Mouse (Mus musculus) hindbrain, embryonic 16.5 days (tissue): ENCODE measurements around the gene Anp32a. TPM values are rescaled to one million over a fixed set of nuclear protein-coding genes. Genes with fewer than 3 reads are reported as not detected.

ENCODE experiments used
- ATAC-seq: fragments of 200-750 bp; cut with Nextera tagmentation; 2 replicates; pipeline ENCODE4 v1.8.0; 2017; ENCODE audit warnings: moderate TSS enrichment, moderate library complexity
- H3K27ac ChIP-seq: fragments of 300-500 bp; sonication (generic); 2 replicates; pipeline ENCODE4 v1.5.1; 2014; ENCODE audit warnings: low read depth, mild to moderate bottlenecking, control low read depth, low read length, moderate library complexity
- H3K27me3 ChIP-seq: fragments of 300-500 bp; sonication (generic); replicated peaks from 2 replicates; pipeline ENCODE4 v1.6.1; 2014; ENCODE audit warnings: low read length; ENCODE audit not compliant: control insufficient read depth, insufficient read depth
- H3K36me3 ChIP-seq: fragments of 300-500 bp; sonication (generic); 2 replicates; pipeline ENCODE4 v1.6.1; 2014; ENCODE audit warnings: mild to moderate bottlenecking, low read length, moderate library complexity, mixed read lengths; ENCODE audit not compliant: control insufficient read depth, insufficient read depth
- H3K4me1 ChIP-seq: fragments of 300-500 bp; sonication (generic); 2 replicates; pipeline ENCODE4 v1.6.1; 2014; ENCODE audit warnings: low read depth, low read length; ENCODE audit not compliant: control insufficient read depth, insufficient read depth
- H3K4me2 ChIP-seq: fragments of 300-500 bp; sonication (generic); 2 replicates; pipeline ENCODE4 v1.6.1; 2014; ENCODE audit warnings: mild to moderate bottlenecking, low read length, control low read depth, moderate library complexity
- H3K4me3 ChIP-seq: fragments of 300-500 bp; sonication (generic); 2 replicates; pipeline ENCODE4 v1.5.1; 2014; ENCODE audit warnings: mild to moderate bottlenecking, low read length, control low read depth, moderate library complexity
- H3K9ac ChIP-seq: fragments of 300-500 bp; sonication (generic); 2 replicates; pipeline ENCODE4 v1.6.1; 2014; ENCODE audit warnings: low read depth, mild to moderate bottlenecking, control low read depth, low read length, moderate library complexity
- H3K9me3 ChIP-seq: fragments of 300-500 bp; sonication (generic); 2 replicates; pipeline ENCODE4 v1.6.1; 2014; ENCODE audit warnings: mild to moderate bottlenecking, low read length, moderate library complexity; ENCODE audit not compliant: control insufficient read depth
- WGBS: fragments of 180-500 bp; shearing (Covaris S2); extraction: QIAGEN DNeasy Blood & Tissue Kit; methylation state at CpG from one replicate; pipeline ENCODE4 v1.1.7; 2014; 5-methylcytosine and 5-hydroxymethylcytosine counted together
- polyA plus RNA-seq: library from polyadenylated mRNA; unstranded; fragments of >200 nt; fragmentation: Nextera tagmentation; extraction: Ambion mirVana; gene quantifications from 2 replicates; pipeline ENCODE4 v1.2.1, GENCODE M21; 2015

Gene Anp32a
- polyA plus RNA-seq, 1 experiment from 2014 or later = 156 TPM

- no peak for ATAC-seq
- H3K36me3 ChIP-seq = peaks cover 7% of the 10 kb centered on the region
- H3K4me2 ChIP-seq = no peak overlapping the region
- WGBS = 67% methylated on average over 6 of the region's 6 CpGs
- no peaks in the 10 kb centered on the region for H3K27me3 ChIP-seq
- H3K27ac ChIP-seq = no peak overlapping the region
- H3K9me3 ChIP-seq = no peaks in the 10 kb centered on the region
- peaks cover 26% of the 10 kb centered on the region for H3K4me1 ChIP-seq
- no peak overlapping the region for H3K4me3 ChIP-seq
- H3K9ac ChIP-seq = no peak overlapping the region
These were observed 29.7 kb downstream of the Anp32a start for GRCm38 (mm10) chr9:62370648-62371280.

- H3K4me3 ChIP-seq = no peak overlapping the region
- H3K36me3 ChIP-seq = peaks cover 9% of the 10 kb centered on the region
- no peaks in the 10 kb centered on the region for H3K27me3 ChIP-seq
- H3K4me1 ChIP-seq = peaks cover 14% of the 10 kb centered on the region
- H3K9me3 ChIP-seq = no peaks in the 10 kb centered on the region
- no peak overlapping the region for H3K27ac ChIP-seq
- ATAC-seq = no peak
- H3K4me2 ChIP-seq = no peak overlapping the region
- H3K9ac ChIP-seq = no peak overlapping the region
- WGBS = 67% methylated on average over 16 of the region's 16 CpGs
These were observed 30.9 kb downstream of the Anp32a start for GRCm38 (mm10) chr9:62371745-62372555.

GRCm38 (mm10) chr9:62372556-62373221 lies 31.6 kb downstream of the Anp32a start:
- 82% methylated on average over 9 of the region's 9 CpGs for WGBS
- Histone ChIP-seq H3K27ac (no peak overlapping the region), H3K4me2 (no peak overlapping the region), H3K9ac (no peak overlapping the region), H3K4me3 (no peak overlapping the region), H3K36me3 (peaks cover 13% of the 10 kb centered on the region), H3K27me3 (no peaks in the 10 kb centered on the region), H3K4me1 (peaks cover 8% of the 10 kb centered on the region), H3K9me3 (no peaks in the 10 kb centered on the region)
- ATAC-seq = no peak

GRCm38 (mm10) chr9:62373222-62374123 lies 32.4 kb downstream of the Anp32a start:
- Histone ChIP-seq H3K9me3 (no peaks in the 10 kb centered on the region), H3K36me3 (peaks cover 16% of the 10 kb centered on the region), H3K4me1 (peaks cover under 1% of the 10 kb centered on the region; the same call in 1 of the 2 replicates), H3K4me3 (no peak overlapping the region), H3K4me2 (no peak overlapping the region), H3K27ac (no peak overlapping the region), H3K9ac (no peak overlapping the region), H3K27me3 (no peaks in the 10 kb centered on the region)
- ATAC-seq = peak; percentile 14; the same call in 1 of the 2 replicates
- 60% methylated on average over 18 of the region's 18 CpGs for WGBS

DNA sequence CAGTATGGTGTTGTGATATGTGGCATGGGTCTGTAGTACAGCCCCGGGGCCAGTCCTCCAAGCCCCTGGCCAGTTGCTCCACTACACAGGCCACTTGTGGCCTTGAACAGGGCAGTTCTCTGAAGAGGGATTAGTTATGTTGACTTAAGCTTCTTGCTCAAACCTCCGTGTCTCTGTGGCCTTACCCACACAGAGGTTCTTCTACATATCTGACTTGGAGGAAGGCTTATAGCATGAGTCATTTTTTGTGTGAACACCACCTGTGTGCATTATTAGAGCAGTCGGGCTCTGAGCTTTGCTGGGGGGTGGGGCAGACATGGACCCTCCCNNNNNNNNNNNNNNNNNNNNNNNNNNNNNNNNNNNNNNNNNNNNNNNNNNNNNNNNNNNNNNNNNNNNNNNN lies 33.2 kb downstream of the Anp32a start:
- no peak overlapping the region for H3K4me3 ChIP-seq
- no peak for ATAC-seq
- H3K27me3 ChIP-seq = no peaks in the 10 kb centered on the region
- H3K4me1 ChIP-seq = no peaks in the 10 kb centered on the region; the same call in 1 of the 2 replicates
- no peaks in the 10 kb centered on the region for H3K9me3 ChIP-seq
- peaks cover 16% of the 10 kb centered on the region for H3K36me3 ChIP-seq
- H3K9ac ChIP-seq = no peak overlapping the region
- 90% methylated on average over 3 of the region's 3 CpGs for WGBS
- no peak overlapping the region for H3K27ac ChIP-seq
- H3K4me2 ChIP-seq = no peak overlapping the region

DNA sequence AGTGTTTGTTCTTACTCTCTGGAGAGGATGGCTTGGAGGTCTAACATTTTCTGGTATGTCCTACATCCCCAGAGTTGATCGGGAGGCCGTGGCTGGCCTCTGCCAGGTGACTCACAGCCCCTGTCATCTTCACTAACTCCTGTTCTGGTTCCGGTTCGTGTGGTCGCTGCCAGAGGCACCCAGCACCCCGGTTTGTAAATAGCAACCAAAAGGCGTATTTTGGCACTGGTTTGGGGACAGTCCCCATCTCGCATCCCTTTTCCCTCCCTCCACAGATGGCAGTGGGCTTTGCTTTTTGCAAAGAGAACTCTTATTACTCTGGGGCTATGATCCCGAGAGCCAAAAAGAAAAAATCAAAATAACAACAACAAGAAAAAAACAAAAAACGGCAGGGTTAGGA lies 36.8 kb downstream of the Anp32a start:
- H3K36me3 ChIP-seq = peaks cover 21% of the 10 kb centered on the region
- H3K27ac ChIP-seq = no peak overlapping the region
- no peak overlapping the region for H3K4me3 ChIP-seq
- H3K9ac ChIP-seq = no peak overlapping the region
- peaks cover 6% of the 10 kb centered on the region; the same call in 1 of the 2 replicates for H3K4me1 ChIP-seq
- H3K27me3 ChIP-seq = no peaks in the 10 kb centered on the region
- no peak overlapping the region for H3K4me2 ChIP-seq
- ATAC-seq = no peak
- 95% methylated on average over 10 of the region's 10 CpGs for WGBS
- no peaks in the 10 kb centered on the region for H3K9me3 ChIP-seq

DNA sequence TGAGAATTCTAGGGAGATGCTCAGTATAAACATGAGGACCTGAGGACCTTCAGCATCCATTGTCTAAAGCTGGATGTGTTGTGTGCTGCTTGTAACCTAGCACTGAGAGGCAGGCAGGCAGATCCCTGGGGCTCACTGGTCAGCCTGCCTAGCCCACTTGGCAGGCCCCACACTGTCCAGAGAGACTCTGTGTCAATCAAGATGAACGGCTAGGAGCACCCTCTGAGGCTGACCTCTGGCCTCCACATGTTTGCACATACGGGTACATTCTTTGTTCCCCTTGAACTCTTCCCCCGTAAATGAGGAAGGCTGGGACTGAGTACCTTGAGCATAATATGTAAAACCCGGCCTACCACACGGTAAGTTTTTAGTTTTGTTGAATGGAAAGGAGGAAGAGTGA lies 39.3 kb downstream of the Anp32a start:
- ATAC-seq = 0 out of 2 replicates have a peak, but pooled peaks have one; percentile 17
- 61% methylated on average over 5 of the region's 5 CpGs for WGBS

DNA sequence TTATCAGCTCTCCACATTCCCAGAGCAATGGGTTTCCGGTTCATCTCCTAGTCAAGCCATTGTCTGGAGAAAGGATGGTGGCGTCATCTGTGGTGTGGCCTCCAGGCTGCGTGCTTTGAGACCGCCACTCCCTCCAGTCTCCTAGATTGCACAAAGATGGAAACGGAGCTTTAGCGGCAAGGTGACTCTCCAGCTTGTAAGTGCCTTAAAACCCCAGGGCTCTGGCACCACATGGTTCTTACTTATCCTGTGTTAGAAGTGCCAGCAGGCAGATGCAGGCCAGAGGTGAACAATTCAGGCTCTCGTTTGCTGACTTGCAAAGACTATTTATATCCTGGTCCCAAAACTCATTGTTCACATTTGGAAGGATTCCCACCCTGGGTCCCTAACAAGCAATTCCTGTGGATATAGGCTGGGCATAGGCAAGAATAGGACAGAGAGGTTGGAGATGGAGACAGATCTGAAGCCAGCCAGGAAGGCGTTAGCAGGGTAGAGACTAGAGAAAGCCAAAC lies 40.4 kb downstream of the Anp32a start:
- Histone ChIP-seq H3K9ac (no peak overlapping the region), H3K4me2 (no peak overlapping the region), H3K4me3 (no peak overlapping the region), H3K4me1 (peaks cover 6% of the 10 kb centered on the region; the same call in 1 of the 2 replicates), H3K9me3 (no peaks in the 10 kb centered on the region), H3K36me3 (peaks cover 14% of the 10 kb centered on the region; the same call in 1 of the 2 replicates), H3K27me3 (no peaks in the 10 kb centered on the region), H3K27ac (no peak overlapping the region)
- WGBS = 60% methylated on average over 8 of the region's 8 CpGs
- ATAC-seq = no peak

More for the DNA sequence above, 39.3 kb downstream of the Anp32a start:
- H3K9me3 ChIP-seq = no peaks in the 10 kb centered on the region
- H3K9ac ChIP-seq = no peak overlapping the region
- no peak overlapping the region for H3K4me3 ChIP-seq
- no peaks in the 10 kb centered on the region for H3K27me3 ChIP-seq
- H3K4me1 ChIP-seq = peaks cover 6% of the 10 kb centered on the region; the same call in 1 of the 2 replicates
- peaks cover 16% of the 10 kb centered on the region for H3K36me3 ChIP-seq
- H3K27ac ChIP-seq = no peak overlapping the region
- H3K4me2 ChIP-seq = no peak overlapping the region
